Mouse (Mus musculus): ENCODE measurements around the gene Krtap24-1.

- TF ChIP-seq CTCF (conservative IDR thresholded peaks at IDR 0.05; ENCODE audit: insufficient read depth, insufficient read length, low read depth, low read length) (no peak), POLR2A (IDR thresholded peaks at IDR 0.05; ENCODE audit: low read depth, low read length) (no peak)
Observed at GRCm38 (mm10) chr16:88583338-88583737, 28.7 kb downstream of the Krtap24-1 start.
